Mouse (Mus musculus): ENCODE results near the gene Snd1. TPM values are rescaled to one million over a fixed set of nuclear protein-coding genes. Genes with fewer than 3 reads are reported as not detected.

Gene Snd1
- total and polyA plus RNA-seq, 3 experiments: 97.4 to 153 (median 109) TPM

DNA sequence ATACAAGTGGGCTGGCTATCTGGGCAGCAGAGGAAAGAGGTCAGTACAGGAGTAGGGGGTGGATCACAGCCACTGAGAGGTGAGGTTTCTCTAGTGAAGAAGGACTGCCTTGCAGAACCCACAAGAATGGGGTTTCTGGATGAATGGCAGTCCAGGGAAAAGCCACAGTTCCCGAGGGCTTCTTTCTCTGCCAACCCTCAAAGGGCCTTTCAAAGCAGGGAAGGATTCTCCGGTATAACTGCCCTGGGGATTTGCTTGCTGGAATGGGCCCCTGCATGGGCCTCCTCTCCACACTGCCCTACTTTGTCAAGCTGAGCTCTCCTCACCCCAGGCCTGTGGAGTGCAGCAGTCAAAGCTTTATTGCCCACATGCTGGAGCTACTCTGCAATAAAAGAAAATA is 378.7 kb downstream of the Snd1 start:
- peaks cover 19% of the 10 kb centered on the region for H3K4me1 ChIP-seq (ENCODE audit: insufficient read depth, low read depth, low read length)
- ATAC-seq (ENCODE audit: extremely low read depth, insufficient number of reproducible peaks, low FRiP score, poor library complexity, severe bottlenecking): no peak

DNA sequence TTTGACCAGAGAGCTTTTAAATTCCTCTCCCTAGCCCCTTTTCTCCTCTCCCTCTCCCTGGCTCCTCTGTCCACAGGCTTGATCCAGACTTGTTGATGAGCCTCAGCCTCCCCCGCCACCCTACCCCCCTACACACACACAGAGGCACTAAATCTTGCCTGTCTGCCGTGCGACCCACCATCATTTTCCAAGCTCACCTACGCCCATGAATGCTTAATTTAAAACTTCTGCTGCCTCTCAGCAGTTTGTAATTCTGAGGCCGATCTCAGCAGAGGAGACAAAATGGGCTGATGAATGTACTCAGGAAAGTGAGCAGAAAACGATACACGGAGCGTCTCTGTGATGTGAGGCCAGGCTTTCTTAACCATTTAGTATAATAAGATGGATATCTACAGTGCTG is 379.7 kb downstream of the Snd1 start:
- Histone ChIP-seq H3K36me3 (replicated peaks) (peaks cover 80% of the 10 kb centered on the region), H3K4me1 (ENCODE audit: insufficient read depth, low read depth, low read length) (peaks cover 17% of the 10 kb centered on the region), H3K4me3 (ENCODE audit: low read depth, low read length) (no peak overlapping the region), H3K9me3 (replicated peaks) (no peaks in the 10 kb centered on the region), H3K27me3 (ENCODE audit: insufficient read depth, low read length) (no peaks in the 10 kb centered on the region)
- DNase-seq (ENCODE audit: low spot score) (no peak), ATAC-seq (ENCODE audit: extremely low read depth, insufficient number of reproducible peaks, low FRiP score, poor library complexity, severe bottlenecking) (no peak)
- TF ChIP-seq GATA1 (IDR thresholded peaks at IDR 0.05; ENCODE audit: borderline replicate concordance, low read length) (no peak), GATA2 (IDR thresholded peaks at IDR 0.05; ENCODE audit: borderline replicate concordance, low read depth, low read length) (no peak), POLR2AphosphoS5 (IDR thresholded peaks at IDR 0.05; ENCODE audit: insufficient replicate concordance, low read depth, low read length) (no peak), CTCF (IDR thresholded peaks at IDR 0.05; ENCODE audit: low read depth, low read length) (no peak), TAL1 (conservative IDR thresholded peaks at IDR 0.05; ENCODE audit: low read depth, low read length) (no peak)

More for the DNA sequence above, 378.7 kb downstream of the Snd1 start:
- Histone ChIP-seq H3K27me3 (ENCODE audit: insufficient read depth, low read length) (no peaks in the 10 kb centered on the region), H3K9me3 (replicated peaks) (no peaks in the 10 kb centered on the region), H3K36me3 (replicated peaks) (peaks cover 78% of the 10 kb centered on the region), H3K4me3 (ENCODE audit: low read depth, low read length) (no peak overlapping the region)
- TF ChIP-seq POLR2AphosphoS5 (IDR thresholded peaks at IDR 0.05; ENCODE audit: insufficient replicate concordance, low read depth, low read length): no peak
- TF ChIP-seq GATA2 (IDR thresholded peaks at IDR 0.05; ENCODE audit: borderline replicate concordance, low read depth, low read length): no peak
- no peak for TF ChIP-seq CTCF (IDR thresholded peaks at IDR 0.05; ENCODE audit: low read depth, low read length)
- TF ChIP-seq TAL1 (conservative IDR thresholded peaks at IDR 0.05; ENCODE audit: low read depth, low read length): no peak
- no peak for TF ChIP-seq GATA1 (IDR thresholded peaks at IDR 0.05; ENCODE audit: borderline replicate concordance, low read length)
- no peak for DNase-seq (ENCODE audit: low spot score)

DNA sequence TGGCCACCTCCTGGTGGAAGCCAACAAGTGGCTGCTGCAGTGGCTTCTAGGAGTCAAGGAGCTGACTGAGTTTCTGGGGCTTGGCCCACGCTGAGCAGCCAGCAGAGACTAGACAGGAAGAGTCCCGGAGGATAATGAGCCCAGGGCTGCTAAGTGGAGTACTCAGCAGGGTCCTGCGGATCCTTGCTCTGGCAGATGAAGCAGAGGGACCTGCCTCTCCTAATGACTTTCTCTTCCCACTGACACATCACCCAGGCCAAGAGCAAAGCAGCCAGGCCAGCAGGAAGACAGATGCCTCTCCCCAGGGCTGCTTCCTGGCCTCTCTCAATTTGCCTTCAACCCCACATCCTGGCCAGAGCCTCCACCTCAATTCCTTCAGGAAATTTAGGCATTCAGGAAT is 380.5 kb downstream of the Snd1 start:
- Histone ChIP-seq H3K4me3 (ENCODE audit: low read depth, low read length) (no peak overlapping the region), H3K9me3 (replicated peaks) (no peaks in the 10 kb centered on the region), H3K36me3 (replicated peaks) (peaks cover 81% of the 10 kb centered on the region), H3K4me1 (ENCODE audit: insufficient read depth, low read depth, low read length) (peaks cover 17% of the 10 kb centered on the region), H3K27me3 (ENCODE audit: insufficient read depth, low read length) (no peaks in the 10 kb centered on the region)
- DNase-seq (ENCODE audit: low spot score): no peak
- no peak for ATAC-seq (ENCODE audit: extremely low read depth, insufficient number of reproducible peaks, low FRiP score, poor library complexity, severe bottlenecking)
- no peak for TF ChIP-seq GATA2 (IDR thresholded peaks at IDR 0.05; ENCODE audit: borderline replicate concordance, low read depth, low read length)
- TF ChIP-seq POLR2AphosphoS5 (IDR thresholded peaks at IDR 0.05; ENCODE audit: insufficient replicate concordance, low read depth, low read length): no peak
- TF ChIP-seq GATA1 (IDR thresholded peaks at IDR 0.05; ENCODE audit: borderline replicate concordance, low read length): no peak

DNA sequence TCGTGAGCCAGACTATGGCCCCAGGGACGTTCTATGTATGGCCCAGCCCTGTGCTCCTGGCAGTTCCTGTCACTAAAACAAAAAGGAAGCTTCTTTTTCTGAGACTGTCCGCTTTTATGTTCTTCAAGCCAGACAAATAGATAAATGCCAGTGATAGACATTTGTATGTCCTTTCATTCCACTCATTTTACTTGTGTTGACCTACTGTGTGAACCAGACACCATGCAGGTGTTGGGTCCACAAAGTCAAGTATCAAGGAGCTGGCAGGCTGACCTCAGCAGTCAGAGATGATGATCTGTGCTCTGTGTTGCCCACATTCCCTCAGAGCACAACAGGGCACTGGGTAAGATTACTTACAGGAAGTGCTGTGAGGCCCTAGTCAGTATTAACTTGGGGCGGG is 381.9 kb downstream of the Snd1 start:
- no peaks in the 10 kb centered on the region for H3K9me3 ChIP-seq (replicated peaks)
- H3K27me3 ChIP-seq (ENCODE audit: insufficient read depth, low read length): no peaks in the 10 kb centered on the region
- TF ChIP-seq CTCF (IDR thresholded peaks at IDR 0.05; ENCODE audit: low read depth, low read length): no peak
- TF ChIP-seq GATA1 (IDR thresholded peaks at IDR 0.05; ENCODE audit: borderline replicate concordance, low read length): no peak
- TF ChIP-seq POLR2AphosphoS5 (IDR thresholded peaks at IDR 0.05; ENCODE audit: insufficient replicate concordance, low read depth, low read length): no peak
- no peak for TF ChIP-seq TAL1 (conservative IDR thresholded peaks at IDR 0.05; ENCODE audit: low read depth, low read length)
- TF ChIP-seq GATA2 (IDR thresholded peaks at IDR 0.05; ENCODE audit: borderline replicate concordance, low read depth, low read length): no peak
- no peak for ATAC-seq (ENCODE audit: extremely low read depth, insufficient number of reproducible peaks, low FRiP score, poor library complexity, severe bottlenecking)
- H3K4me3 ChIP-seq (ENCODE audit: low read depth, low read length): no peak overlapping the region
- peaks cover 17% of the 10 kb centered on the region for H3K4me1 ChIP-seq (ENCODE audit: insufficient read depth, low read depth, low read length)
- DNase-seq (ENCODE audit: low spot score): no peak
- H3K36me3 ChIP-seq (replicated peaks): peaks cover 80% of the 10 kb centered on the region

DNA sequence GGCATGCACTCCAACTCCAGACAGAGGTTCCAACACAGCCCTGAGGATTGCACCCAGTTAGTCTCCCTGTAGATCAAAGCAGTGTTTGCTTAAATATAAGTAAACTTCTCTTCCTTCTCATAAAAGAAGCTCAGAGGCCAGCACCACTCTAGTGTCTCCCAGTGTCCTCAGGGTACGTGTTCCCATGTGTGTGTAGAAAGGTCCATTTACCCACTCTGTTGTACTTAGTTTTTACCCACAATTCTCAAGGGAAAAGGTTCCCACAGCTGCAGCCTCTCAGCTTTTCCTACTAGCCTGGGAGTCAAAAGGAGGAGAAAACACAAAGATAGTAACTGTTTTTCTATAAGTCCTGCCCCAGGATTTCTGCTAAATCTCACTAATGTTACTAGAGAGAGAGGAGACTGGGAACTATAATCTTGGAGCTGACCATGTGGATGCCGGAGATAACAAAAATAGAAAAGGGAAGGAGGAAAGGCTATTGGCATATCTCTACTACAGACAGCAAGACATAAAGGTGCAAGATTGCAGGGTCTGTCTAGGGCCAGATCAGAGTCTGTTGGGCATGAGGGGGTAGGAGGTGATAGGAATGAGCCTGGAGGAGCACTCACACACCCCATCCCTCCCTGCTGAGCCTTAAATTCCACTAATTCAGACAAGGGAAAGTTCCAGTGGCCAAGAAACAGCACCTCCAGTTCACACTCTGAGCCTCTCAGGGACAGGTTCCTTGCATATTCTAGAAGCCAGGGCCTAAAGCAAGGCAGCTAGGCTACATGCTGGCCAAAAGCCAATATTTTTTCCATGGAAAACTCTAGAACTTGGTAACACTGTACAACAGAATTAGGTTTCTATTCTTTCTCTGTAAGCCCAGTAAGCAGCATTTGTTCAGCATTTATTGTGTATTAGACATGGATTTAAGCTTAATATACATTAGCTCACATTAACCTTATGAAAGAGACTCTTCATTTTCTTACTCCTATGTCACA is 382.6 kb downstream of the Snd1 start:
- no peak for TF ChIP-seq GATA2 (IDR thresholded peaks at IDR 0.05; ENCODE audit: borderline replicate concordance, low read depth, low read length)
- TF ChIP-seq POLR2AphosphoS5 (IDR thresholded peaks at IDR 0.05; ENCODE audit: insufficient replicate concordance, low read depth, low read length): no peak
- TF ChIP-seq GATA1 (IDR thresholded peaks at IDR 0.05; ENCODE audit: borderline replicate concordance, low read length): no peak
- TF ChIP-seq TAL1 (conservative IDR thresholded peaks at IDR 0.05; ENCODE audit: low read depth, low read length): no peak
- TF ChIP-seq CTCF (IDR thresholded peaks at IDR 0.05; ENCODE audit: low read depth, low read length): no peak
- Histone ChIP-seq H3K4me1 (ENCODE audit: insufficient read depth, low read depth, low read length) (peaks cover 17% of the 10 kb centered on the region), H3K4me3 (ENCODE audit: low read depth, low read length) (no peak overlapping the region), H3K27me3 (ENCODE audit: insufficient read depth, low read length) (no peaks in the 10 kb centered on the region), H3K9me3 (replicated peaks) (no peaks in the 10 kb centered on the region), H3K36me3 (replicated peaks) (peaks cover 80% of the 10 kb centered on the region)
- 0 out of 2 replicates have a peak, but pooled peaks have one; percentile 8 for ATAC-seq (ENCODE audit: extremely low read depth, insufficient number of reproducible peaks, low FRiP score, poor library complexity, severe bottlenecking)
- no peak for DNase-seq (ENCODE audit: low spot score)

DNA sequence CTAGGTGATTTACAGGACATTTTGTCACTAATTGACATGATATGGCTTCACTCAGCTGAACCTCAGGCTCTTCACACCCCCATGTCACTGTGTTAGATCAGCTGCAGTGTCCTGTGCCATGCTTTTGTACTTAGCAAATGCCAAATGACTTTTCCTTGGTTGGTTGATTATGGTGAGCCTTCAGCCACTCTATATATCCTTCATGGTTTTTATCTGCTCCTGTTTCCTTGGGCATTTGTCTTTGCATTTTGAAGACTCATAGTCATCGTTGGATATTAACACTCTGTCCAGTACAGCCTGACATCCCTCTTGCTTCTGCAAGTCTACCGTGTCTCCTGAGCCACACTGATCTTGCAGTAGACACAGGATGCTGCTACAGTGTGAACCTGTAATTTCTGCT is 384.2 kb downstream of the Snd1 start:
- H3K36me3 ChIP-seq (replicated peaks): peaks cover 75% of the 10 kb centered on the region
- H3K27me3 ChIP-seq (ENCODE audit: insufficient read depth, low read length): no peaks in the 10 kb centered on the region
- no peaks in the 10 kb centered on the region for H3K9me3 ChIP-seq (replicated peaks)
- H3K4me3 ChIP-seq (ENCODE audit: low read depth, low read length): no peak overlapping the region
- DNase-seq (ENCODE audit: low spot score) (no peak), ATAC-seq (ENCODE audit: extremely low read depth, insufficient number of reproducible peaks, low FRiP score, poor library complexity, severe bottlenecking) (no peak)
- TF ChIP-seq GATA1 (IDR thresholded peaks at IDR 0.05; ENCODE audit: borderline replicate concordance, low read length) (no peak), TAL1 (conservative IDR thresholded peaks at IDR 0.05; ENCODE audit: low read depth, low read length) (no peak), POLR2AphosphoS5 (IDR thresholded peaks at IDR 0.05; ENCODE audit: insufficient replicate concordance, low read depth, low read length) (no peak), GATA2 (IDR thresholded peaks at IDR 0.05; ENCODE audit: borderline replicate concordance, low read depth, low read length) (no peak), CTCF (IDR thresholded peaks at IDR 0.05; ENCODE audit: low read depth, low read length) (no peak)
- H3K4me1 ChIP-seq (ENCODE audit: insufficient read depth, low read depth, low read length): peaks cover 17% of the 10 kb centered on the region

All from G1E (cell line).